Mouse (Mus musculus) liver, embryonic 11.5 days (tissue): ENCODE data around the gene Sp100. TPM values are rescaled to one million over a fixed set of nuclear protein-coding genes. Genes with fewer than 3 reads are reported as not detected.
"Not testable (repeated sequence)": the region's sequence is repeated elsewhere in the genome, so short reads cannot be mapped to it uniquely, and the experiment has no call there.

Experiments used
- ATAC-seq: fragments of 200-750 bp; cut with Nextera tagmentation; replicated peaks from 2 replicates; pipeline ENCODE4 v1.8.0; 2017; ENCODE audit warnings: moderate number of reproducible peaks, mild to moderate bottlenecking, moderate TSS enrichment, moderate library complexity; ENCODE audit not compliant: low FRiP score
- DNase-seq: peaks from one replicate; pipeline ENCODE4 v3.0.0-alpha.2; 2017; ENCODE audit warnings: low spot score
- H3K27ac ChIP-seq: fragments of 300-500 bp; sonication (generic); 2 replicates; pipeline ENCODE4 v1.5.1; 2014; ENCODE audit warnings: mild to moderate bottlenecking, low read depth, low read length, control low read depth
- H3K27me3 ChIP-seq: fragments of 300-500 bp; sonication (generic); replicated peaks from 2 replicates; pipeline ENCODE4 v1.6.1; 2014; ENCODE audit warnings: low read length, mixed read lengths; ENCODE audit not compliant: control insufficient read depth, insufficient read depth
- H3K36me3 ChIP-seq: fragments of 300-500 bp; sonication (generic); 2 replicates; pipeline ENCODE4 v1.6.1; 2014; ENCODE audit warnings: mild to moderate bottlenecking, low read length, moderate library complexity, mixed read lengths; ENCODE audit not compliant: control insufficient read depth, insufficient read depth
- H3K4me1 ChIP-seq: fragments of 300-500 bp; sonication (generic); replicated peaks from 2 replicates; pipeline ENCODE4 v1.6.1; 2014; ENCODE audit warnings: low read length, mixed read lengths; ENCODE audit not compliant: control insufficient read depth, insufficient read depth
- H3K4me2 ChIP-seq: fragments of 300-500 bp; sonication (generic); 2 replicates; pipeline ENCODE4 v1.6.1; 2014; ENCODE audit warnings: mild to moderate bottlenecking, control low read depth, moderate library complexity
- H3K4me3 ChIP-seq: fragments of 300-500 bp; sonication (generic); 2 replicates; pipeline ENCODE4 v1.5.1; 2014; ENCODE audit warnings: low read depth, low read length, control low read depth
- H3K9ac ChIP-seq: fragments of 300-500 bp; sonication (generic); 2 replicates; pipeline ENCODE4 v1.6.1; 2014; ENCODE audit warnings: low read depth, low read length, control low read depth
- H3K9me3 ChIP-seq: fragments of 300-500 bp; sonication (generic); 2 replicates; pipeline ENCODE4 v1.6.1; 2016; ENCODE audit warnings: low read length, inconsistent platforms, mixed read lengths; ENCODE audit not compliant: control insufficient read depth
- WGBS: fragments of 180-500 bp; shearing (Covaris S2); extraction: QIAGEN DNeasy Blood & Tissue Kit; methylation state at CpG from one replicate; pipeline ENCODE4 v1.1.7; 2014; 5-methylcytosine and 5-hydroxymethylcytosine counted together
- polyA plus RNA-seq: library from polyadenylated mRNA; unstranded; fragments of >200 nt; fragmentation: Nextera tagmentation; extraction: Ambion mirVana; gene quantifications from 2 replicates; pipeline ENCODE4 v1.2.1, GENCODE M21; 2014

The Sp100 gene
- polyA plus RNA-seq, 1 experiment from 2014 or later: 1.6 TPM

- H3K27me3 ChIP-seq, H3K4me2 ChIP-seq, H3K27ac ChIP-seq, ATAC-seq, H3K9me3 ChIP-seq, H3K9ac ChIP-seq, H3K36me3 ChIP-seq, DNase-seq, H3K4me1 ChIP-seq, H3K4me3 ChIP-seq: not testable (repeated sequence)
- WGBS: 70% methylated on average over 1 of the region's 1 CpGs
Observed at GRCm38 (mm10) chr1:85618689-85619088, 31.1 kb upstream of the Sp100 start.

GRCm38 (mm10) chr1:85636936-85637335, 12.9 kb upstream of the Sp100 start:
- not testable (repeated sequence) for H3K4me3 ChIP-seq, H3K27ac ChIP-seq, H3K4me1 ChIP-seq, H3K9me3 ChIP-seq, H3K36me3 ChIP-seq, H3K4me2 ChIP-seq, H3K27me3 ChIP-seq, ATAC-seq, DNase-seq, H3K9ac ChIP-seq
- WGBS: 60% methylated on average over 3 of the region's 3 CpGs

DNA sequence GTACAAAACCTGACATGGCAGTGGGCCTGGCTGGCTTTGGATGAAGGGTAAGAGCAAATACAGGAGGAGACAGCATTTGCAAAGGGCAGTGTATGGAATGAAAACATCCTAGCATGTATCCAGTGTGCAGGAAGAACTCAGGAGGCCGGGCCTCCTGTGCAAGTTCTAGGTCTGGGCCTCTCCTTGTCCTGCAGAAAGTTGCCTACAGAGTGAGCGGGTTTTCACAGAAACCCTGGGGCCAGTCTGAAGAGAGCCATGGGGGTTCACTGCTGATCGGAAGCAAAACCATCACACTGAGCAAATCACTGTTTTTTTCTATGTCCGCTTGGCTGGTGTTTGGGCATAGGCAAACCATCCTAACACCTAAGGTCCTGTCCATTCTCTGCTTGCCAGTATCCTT, 11.6 kb upstream of the Sp100 start:
- not testable (repeated sequence) for ATAC-seq, H3K4me2 ChIP-seq, H3K27ac ChIP-seq, DNase-seq, H3K9me3 ChIP-seq, H3K36me3 ChIP-seq, H3K4me3 ChIP-seq, H3K9ac ChIP-seq, H3K4me1 ChIP-seq, H3K27me3 ChIP-seq
- 80% methylated on average over 4 of the region's 4 CpGs for WGBS

- WGBS: 71% methylated on average over 3 of the region's 5 CpGs
- not testable (repeated sequence) for H3K36me3 ChIP-seq, H3K9ac ChIP-seq, H3K27ac ChIP-seq, DNase-seq, H3K9me3 ChIP-seq, H3K4me1 ChIP-seq, H3K4me3 ChIP-seq, ATAC-seq, H3K4me2 ChIP-seq, H3K27me3 ChIP-seq
Observed at GRCm38 (mm10) chr1:85650524-85650923, 736 bp downstream of the Sp100 start.

DNA sequence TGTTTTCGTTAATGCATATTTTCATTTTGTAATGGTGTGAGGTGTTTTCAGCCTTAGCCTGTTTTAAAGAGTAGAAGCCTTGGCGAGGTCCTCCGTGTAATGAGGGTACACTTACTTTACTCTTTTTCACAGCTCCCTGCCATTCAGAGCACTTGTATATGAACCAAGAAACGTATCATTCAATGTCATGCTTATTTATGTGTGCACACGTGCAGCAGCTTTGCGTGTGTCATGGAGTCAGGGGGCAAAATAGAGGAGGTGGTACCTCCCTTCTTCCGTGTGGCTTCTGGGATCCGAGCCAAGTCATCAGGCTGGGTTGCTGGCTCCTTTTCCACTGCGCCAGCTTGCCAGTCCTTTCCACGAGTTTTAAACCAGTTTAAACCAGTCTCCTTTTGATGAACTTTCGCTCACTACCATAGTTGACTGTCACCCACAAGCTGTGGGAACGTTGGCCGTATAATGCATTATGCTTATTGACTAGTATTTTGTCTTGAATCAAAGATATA, 2.0 kb downstream of the Sp100 start:
- not testable (repeated sequence) for H3K9me3 ChIP-seq, H3K4me2 ChIP-seq, H3K36me3 ChIP-seq, H3K4me3 ChIP-seq, DNase-seq, H3K9ac ChIP-seq, H3K4me1 ChIP-seq, H3K27ac ChIP-seq, ATAC-seq, H3K27me3 ChIP-seq
- WGBS: 78% methylated on average over 13 of the region's 13 CpGs

DNA sequence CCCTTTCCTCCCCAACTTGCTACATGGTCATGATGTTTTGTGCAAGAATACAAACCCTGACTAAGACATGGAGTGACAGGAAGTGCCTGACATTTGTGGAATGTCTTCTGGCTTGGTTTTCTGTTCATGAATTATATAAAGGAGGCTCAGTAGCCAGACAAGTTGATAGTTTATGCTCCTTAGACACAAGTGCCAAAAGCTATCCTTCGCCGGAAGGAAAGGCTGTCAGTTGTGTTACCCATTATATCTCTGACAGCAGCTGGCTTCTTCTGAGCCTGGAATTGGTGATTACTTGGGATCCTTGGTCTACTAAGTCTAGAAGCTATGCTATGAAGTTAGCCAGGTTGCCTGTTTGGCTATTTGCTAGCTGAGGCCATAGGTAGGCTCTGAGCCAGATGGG, 7.4 kb downstream of the Sp100 start:
- H3K27ac ChIP-seq, H3K4me2 ChIP-seq, H3K36me3 ChIP-seq, H3K27me3 ChIP-seq, H3K4me3 ChIP-seq, H3K9ac ChIP-seq, ATAC-seq, DNase-seq, H3K4me1 ChIP-seq, H3K9me3 ChIP-seq: not testable (repeated sequence)
- 89% methylated on average over 2 of the region's 2 CpGs for WGBS

- H3K27me3 ChIP-seq: no peaks in the 10 kb centered on the region
Observed at GRCm38 (mm10) chr1:85664266-85664665, 14.5 kb downstream of the Sp100 start.

GRCm38 (mm10) chr1:85680226-85680625, 30.4 kb downstream of the Sp100 start:
- H3K27ac ChIP-seq: no peak overlapping the region
- no peaks in the 10 kb centered on the region for H3K27me3 ChIP-seq
- no peaks in the 10 kb centered on the region for H3K4me1 ChIP-seq
- H3K9ac ChIP-seq: no peak overlapping the region
- H3K4me3 ChIP-seq: no peak overlapping the region
- H3K4me2 ChIP-seq: no peak overlapping the region
- ATAC-seq: no peak
- no peak for DNase-seq
- H3K36me3 ChIP-seq: no peaks in the 10 kb centered on the region
- H3K9me3 ChIP-seq: no peaks in the 10 kb centered on the region
- 62% methylated on average over 4 of the region's 4 CpGs for WGBS

More at GRCm38 (mm10) chr1:85664266-85664665, 14.5 kb downstream of the Sp100 start:
- no peaks in the 10 kb centered on the region for H3K4me1 ChIP-seq
- ATAC-seq (no peak), DNase-seq (no peak)
- no peak overlapping the region for H3K4me3 ChIP-seq
- H3K9me3 ChIP-seq: no peaks in the 10 kb centered on the region
- H3K4me2 ChIP-seq: no peak overlapping the region
- no peak overlapping the region for H3K9ac ChIP-seq
- no peaks in the 10 kb centered on the region for H3K36me3 ChIP-seq
- H3K27ac ChIP-seq: no peak overlapping the region

GRCm38 (mm10) chr1:85686666-85687065, 36.9 kb downstream of the Sp100 start:
- H3K36me3 ChIP-seq: no peaks in the 10 kb centered on the region

More at GRCm38 (mm10) chr1:85686666-85687065, 36.9 kb downstream of the Sp100 start:
- Histone ChIP-seq H3K4me1 (no peaks in the 10 kb centered on the region), H3K27me3 (no peaks in the 10 kb centered on the region), H3K27ac (no peak overlapping the region), H3K9me3 (no peaks in the 10 kb centered on the region), H3K4me2 (no peak overlapping the region), H3K9ac (no peak overlapping the region), H3K4me3 (no peak overlapping the region)
- 55% methylated on average over 5 of the region's 5 CpGs for WGBS
- no peak for ATAC-seq
- no peak for DNase-seq
